Mouse (Mus musculus): ENCODE measurements at regions not wholly inside any gene's neighbourhood (a gene's known extent, or its start where the extent isn't known, plus 50 kb on each side); places are given as distances from the start of the nearest gene placed in this dataset.

- DNase-seq, result no peak
Observed at GRCm38 (mm10) chr13:31681571-31681970, 56.0 kb downstream of the Foxf2 start.

DNA sequence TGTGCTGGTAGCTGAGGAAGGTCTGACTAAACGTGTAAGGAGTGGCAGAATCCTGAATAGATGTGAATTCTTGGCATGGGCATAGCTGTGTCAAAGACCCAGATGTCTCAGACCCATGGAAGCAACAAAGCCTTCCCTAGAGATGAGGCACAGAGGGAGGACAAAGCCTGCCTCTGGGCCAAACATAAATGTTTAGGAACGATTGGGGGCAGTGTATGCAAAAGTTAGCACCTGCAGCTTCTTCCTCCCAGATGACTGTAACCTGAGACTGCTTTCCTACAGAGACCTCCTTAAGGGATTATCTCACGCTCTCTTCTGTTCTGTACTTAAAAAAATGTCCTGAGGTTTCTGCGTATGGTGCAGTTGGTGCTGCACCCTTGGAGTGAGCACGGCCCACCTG lies 57.7 kb downstream of the Foxf2 start:
- DNase-seq, result no peak

DNA sequence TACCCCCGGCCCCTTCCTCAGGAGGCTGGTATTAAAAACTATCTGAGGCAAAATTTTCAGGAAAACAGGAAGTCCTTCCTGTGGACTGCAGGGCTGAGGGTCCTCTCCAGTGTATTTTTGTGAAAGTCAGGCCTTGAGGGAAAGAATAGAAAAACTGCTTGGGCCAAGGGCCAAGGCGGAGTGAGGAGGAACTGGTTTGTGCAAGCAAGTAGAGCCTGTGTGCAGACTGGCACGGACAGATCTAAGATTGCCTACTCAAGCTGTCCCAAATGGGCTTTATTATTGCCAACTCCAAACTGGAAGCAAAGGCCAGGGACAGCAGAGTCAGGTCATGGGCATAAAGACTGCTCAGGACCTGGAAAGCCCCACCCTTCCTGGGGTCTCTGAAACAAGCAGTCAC lies 62.9 kb downstream of the Foxf2 start:
- no peak for DNase-seq

- peak; percentile 5 to 14 for DNase-seq
Observed at GRCm38 (mm10) chr13:31689317-31689716, 63.7 kb downstream of the Foxf2 start.

- DNase-seq, result no peak
Observed at GRCm38 (mm10) chr13:31695725-31696124, 70.1 kb downstream of the Foxf2 start.

DNA sequence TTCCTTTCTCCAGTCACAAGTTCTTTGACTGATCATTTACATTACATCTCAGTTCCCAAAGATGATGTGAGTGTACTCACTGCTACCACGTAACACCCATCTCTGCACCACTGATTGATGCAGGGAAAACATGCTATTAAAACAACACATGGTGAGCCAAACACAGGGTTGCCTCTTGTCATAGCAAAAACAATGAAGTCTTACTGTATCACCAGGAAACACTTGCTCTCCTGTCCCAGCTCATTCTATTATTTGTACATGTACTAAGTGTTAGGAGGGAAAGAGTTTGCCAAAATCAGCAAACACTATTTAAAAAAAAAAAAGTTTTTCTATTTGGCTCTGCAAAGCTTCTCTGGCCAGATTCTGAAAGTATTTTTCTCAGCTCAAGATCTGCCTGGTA lies 78.6 kb downstream of the Foxf2 start:
- no peak for DNase-seq

DNA sequence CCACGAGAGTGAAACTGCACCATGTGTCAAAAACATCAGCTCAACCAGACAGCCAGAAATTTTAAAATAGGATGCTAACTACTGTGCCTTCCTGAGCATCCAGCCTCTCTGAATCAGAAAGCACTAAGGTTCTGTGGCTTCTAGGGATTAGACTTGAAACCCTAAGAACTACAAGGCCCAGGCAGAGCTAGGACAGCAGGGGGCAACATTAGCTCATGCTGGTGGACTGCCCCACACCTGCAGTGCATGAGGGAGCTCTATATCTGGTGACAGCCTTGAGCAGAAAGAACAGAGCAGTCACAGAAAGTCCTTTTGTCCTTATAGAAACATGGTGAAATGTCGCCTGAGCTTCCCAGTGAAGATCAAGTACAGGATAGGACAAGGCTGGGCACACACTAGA lies 79.8 kb downstream of the Foxf2 start:
- no peak for DNase-seq

DNA sequence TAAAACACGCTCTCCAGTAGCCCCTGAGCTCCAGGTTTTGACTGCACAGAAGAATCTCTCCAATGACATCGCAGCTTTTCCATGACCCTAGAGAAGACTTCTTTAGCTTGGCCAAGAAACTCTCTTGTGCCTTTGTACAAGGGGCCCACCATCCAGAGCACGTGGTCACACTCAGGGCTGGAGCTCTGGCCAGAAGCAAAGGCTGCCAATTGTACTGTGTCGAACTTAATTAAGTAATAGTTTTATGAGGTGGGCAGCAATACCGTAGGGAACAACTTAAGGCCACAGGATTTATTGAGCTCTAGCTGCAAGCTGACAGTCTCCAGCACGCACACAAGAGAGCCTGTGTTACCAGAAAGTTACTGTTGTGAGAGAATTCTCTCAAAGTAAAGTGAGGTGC lies 85.1 kb downstream of the Foxf2 start:
- no peak for DNase-seq

DNA sequence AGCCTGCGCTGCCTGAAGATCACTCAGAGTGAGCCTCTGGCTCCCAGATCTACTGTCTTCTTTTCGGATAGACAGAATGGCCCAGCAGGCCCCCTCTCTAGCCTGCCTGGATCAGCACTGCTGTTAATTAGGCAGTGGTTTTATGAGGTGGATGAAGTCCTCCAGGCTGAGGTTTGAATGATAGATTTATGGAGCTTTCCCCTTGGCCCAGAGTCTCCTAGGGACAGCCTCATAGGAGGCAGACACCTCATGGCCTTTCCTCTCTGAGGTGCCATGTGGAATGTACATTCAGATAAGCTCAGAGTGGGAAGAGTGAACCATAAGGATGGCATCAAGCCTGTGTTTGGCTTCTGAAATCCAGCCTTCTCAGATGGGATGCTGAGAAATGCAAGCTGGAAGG lies 90.1 kb downstream of the Foxf2 start:
- no peak for DNase-seq

GRCm38 (mm10) chr13:31716771-31717170 lies 89.7 kb upstream of the Foxc1 start:
- no peak for DNase-seq

DNA sequence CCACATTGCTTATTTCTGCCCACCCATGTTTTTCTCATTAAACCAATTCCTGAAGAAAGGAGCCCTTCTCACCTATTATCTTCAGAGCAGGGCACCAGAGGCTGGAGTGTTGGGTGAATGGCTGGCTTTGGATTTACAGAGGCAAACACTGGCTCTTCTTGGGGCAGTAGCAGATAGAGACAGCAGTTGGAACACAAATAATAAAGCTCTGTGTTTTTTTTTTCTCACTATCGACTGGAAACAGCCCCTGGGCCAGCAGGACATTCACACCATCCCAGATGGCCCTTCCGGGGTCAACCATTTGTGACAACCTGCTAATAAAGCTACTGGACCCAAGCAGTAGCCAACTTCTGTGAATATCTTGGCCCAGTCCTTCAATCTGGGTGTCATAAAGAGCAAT lies 85.7 kb upstream of the Foxc1 start:
- DNase-seq, result no peak

GRCm38 (mm10) chr13:31728862-31729261 lies 77.6 kb upstream of the Foxc1 start:
- no peak for DNase-seq

DNA sequence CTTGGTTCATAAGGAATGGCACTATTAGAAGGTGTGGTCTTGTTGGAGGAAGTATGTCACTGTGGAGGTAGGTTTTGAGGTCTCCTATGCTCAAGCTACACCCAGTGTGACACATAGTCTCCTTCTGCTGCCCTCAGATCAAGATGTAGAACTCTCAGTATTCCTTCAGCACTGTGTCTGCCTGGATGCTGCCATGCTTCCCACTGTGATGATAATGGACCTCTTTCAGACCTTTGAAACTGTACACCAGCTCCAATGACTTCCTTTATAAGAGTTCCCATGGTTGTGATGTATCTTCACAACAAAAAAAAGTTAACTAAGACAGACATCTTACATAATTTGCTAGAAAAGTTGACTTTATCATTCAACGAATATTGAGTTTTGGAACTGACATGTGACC lies 60.2 kb upstream of the Foxc1 start:
- DNase-seq, result no peak

All from thymus, postnatal 36 days (tissue).